Mouse (Mus musculus) R1 (cell line): ENCODE data around the gene Prom1.

Experiments used
- DNase-seq: peaks from one replicate; pipeline ENCODE4 v3.0.0-alpha.2; 2018; ENCODE audit warnings: low read depth, low spot score

Gene Prom1

GRCm38 (mm10) chr5:44081108-44081507 is 20.7 kb downstream of the Prom1 start:
- no peak for DNase-seq

DNA sequence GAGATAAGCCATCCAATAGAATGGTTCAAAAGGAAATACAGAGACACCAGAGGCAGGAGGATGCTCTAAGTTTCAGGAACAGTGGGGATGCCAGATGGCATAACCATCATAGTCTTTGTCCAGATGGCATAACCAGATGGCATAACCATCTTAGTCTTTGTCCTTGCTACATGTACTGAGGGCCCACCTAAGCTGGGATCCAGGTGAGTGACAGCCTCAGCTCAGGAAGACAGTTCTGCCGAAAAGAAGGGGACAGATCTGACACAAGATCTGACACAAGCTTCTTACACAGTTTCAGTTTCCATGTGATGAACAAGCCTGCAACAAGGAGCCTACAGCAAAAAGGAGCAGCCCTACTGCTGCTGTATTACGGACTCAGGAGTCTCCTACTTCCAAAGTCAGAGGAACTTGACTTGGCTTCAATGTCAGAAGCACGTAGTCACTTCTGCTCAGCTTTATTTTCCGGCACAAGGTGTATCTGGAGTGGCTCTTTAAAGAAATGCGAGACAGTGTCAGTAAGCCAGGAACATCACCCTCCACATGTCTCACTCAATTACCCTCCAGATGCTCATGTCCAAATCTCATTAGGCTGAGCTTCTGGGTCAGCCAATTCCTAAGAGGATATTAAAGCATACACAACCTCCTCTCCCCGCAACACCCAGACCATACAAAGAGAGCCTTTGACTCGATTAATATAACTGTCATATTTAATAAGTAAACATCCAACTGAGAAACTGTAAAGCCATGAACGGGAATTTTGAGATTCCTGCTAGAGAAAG is 21.4 kb downstream of the Prom1 start:
- no peak for DNase-seq

GRCm38 (mm10) chr5:44075432-44075831 is 26.4 kb downstream of the Prom1 start:
- DNase-seq: no peak

DNA sequence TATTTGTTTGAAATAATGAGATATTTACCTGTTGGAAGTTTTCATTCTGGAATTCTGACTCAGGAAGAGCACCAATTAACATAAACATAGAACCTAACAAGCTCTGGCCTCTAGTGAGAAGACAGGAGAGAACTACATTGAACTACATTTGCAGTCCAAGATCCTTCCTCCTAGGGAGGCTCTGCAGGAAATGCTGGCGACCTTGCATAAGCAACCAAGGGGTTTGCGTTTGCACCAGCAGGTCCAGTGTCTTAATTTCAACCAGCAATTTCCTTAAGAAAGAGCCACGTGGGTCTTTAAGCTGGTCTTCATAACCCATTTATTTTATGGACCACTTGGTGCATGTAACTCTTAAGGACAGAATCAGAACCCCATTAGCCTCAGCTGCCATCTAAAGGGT is 28.2 kb downstream of the Prom1 start:
- DNase-seq: no peak

DNA sequence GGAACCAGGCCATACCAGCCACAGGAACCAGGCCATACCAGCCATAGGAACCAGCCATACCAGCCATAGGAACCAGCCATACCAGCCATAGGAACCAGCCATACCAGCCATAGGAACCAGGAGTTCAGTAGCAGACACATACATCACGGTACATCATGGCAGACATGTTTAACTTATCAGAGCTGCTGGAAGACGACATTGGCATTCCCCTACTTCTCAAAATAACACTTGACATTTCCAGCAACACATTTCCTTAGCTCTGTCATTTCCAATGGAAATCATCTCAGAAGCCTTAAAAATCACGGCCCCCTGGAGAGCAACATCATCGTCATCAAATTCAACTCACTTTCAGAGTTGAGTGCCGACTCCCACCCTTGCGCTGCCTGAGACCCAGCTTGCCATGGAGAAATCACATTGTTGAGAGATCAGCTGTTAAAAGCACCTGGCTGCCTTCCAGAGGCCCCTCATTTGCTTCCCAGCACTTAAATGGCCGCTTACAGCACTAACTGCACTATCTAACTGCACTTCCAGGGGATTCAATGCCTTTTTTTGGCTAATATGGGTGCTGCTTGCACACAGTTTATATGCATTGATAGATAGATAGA is 31.2 kb downstream of the Prom1 start:
- no peak for DNase-seq

- no peak for DNase-seq
These were observed 43.6 kb downstream of the Prom1 start for GRCm38 (mm10) chr5:44058258-44058657.

- DNase-seq: no peak
These were observed 51.6 kb downstream of the Prom1 start for GRCm38 (mm10) chr5:44050213-44050612.

DNA sequence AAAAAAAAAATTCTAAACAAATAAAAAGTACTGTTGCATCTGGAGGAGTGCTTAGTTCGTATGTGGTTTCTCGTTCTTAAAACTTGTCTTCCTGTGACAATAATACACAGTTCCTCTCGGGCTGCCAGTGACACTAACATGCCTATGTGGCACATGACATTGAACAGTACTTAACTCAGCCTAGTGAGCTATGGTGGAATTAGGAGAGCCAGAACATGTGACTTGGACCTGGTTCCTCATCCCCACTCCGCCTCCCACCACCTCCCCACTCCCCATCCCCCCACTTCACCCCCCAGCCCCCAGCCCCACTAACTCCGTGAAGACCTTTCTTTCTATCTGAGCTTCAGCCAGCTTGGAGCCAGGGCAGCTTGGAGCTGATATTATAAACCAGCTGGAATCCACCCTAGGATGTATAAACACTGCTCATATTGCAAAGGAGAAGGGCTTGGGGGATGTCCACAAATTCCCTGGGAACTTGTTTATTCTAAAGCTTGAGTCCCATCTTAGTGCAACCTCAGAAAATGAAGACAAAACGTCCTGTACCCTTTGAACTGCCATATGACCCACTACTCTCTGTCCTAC is 52.3 kb downstream of the Prom1 start:
- no peak for DNase-seq

DNA sequence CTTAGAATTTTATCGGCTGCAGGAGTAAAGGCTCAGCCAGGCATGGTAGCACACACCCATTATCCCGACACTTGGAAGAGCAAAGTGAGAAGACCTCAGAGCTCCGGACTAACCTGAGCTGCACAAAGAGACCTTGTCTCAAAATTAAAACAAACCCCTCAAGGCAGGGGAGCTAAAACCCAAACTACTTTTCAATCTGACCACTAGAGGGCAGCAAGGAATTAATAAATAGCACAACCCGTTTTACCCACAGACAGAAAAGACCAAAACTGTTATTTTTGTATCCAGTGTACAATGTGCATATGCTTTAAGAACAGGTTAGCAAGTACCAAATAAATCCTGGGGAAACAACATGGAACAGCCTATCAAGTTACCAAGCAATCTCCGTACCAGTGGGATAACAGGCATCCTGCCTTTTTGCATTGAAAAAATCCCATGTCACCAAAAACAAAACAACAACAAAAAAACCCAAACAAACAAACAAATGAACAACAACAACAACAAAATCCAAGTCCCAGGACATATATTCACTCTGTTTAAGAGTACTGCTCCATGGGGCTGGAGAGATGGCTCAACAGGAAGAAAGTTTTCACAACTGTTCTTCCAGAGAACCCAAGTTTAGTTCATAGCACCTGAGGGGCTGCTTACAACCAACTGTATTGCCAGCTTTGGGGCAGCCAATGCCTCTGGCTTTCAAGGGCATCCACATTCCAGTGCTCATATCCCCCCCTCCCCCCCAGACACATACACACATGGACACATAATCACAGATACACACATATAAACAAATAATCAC is 53.1 kb downstream of the Prom1 start:
- DNase-seq: peak; percentile 66

- no peak for DNase-seq
These were observed 60.1 kb downstream of the Prom1 start for GRCm38 (mm10) chr5:44041725-44042124.

DNA sequence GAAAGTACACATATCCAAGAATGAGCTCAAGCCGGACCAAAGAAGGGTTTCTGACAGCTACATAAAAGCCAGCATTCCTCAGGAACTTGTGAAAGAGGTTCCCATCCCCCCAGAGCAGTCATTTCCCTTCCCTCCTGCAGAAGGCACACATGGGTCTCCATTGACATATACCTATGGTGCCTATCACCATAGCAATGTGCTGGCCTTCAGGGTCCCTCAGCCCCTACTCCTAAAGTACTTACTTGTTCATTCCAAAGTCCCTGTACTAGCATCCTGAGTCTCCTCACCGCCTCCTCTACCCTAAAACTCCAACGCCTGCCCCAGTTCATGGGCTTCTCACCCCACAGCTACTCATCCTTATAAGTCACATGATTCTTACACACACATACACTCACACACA is 60.8 kb downstream of the Prom1 start:
- no peak for DNase-seq

- no peak for DNase-seq
These were observed 103.4 kb downstream of the Prom1 start for GRCm38 (mm10) chr5:43998295-43998989.

DNA sequence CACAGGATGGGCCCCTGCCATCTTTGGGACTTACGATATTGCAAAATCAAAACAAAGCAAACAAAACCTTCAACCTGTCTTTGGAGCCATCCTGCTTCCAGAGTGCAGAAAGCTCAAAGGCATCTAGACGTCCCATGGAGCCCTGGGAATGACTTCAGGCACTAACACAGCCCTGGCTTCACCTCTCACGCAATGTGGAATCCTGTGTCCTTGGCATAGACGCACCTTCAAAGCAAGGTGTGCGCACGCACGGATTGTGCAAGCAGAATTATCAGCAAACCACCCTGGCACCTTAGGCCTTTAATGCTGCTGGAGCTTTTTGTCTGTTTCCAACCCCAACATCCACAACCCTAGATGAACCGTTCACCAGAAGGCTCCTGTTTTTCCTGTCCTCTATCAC is 104.2 kb downstream of the Prom1 start:
- DNase-seq: no peak

DNA sequence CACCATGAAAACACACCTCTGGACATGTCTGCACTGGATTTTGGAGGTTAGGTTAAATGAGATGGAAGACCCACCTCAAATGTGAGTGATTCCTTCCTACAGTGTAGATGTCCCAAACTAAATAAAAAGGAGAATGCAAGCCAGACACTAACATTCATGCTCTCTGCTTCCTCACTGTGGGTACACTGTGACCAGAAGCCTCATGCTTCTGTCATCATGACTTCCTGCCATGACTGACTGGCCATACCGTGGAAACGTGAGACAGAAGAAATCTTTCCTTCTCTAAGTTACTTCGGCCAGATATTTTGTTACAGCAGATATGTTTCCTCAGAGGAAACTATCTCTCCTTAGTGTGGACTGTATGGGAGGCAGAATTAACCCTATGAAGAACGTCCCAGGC is 105.7 kb downstream of the Prom1 start:
- no peak for DNase-seq

DNA sequence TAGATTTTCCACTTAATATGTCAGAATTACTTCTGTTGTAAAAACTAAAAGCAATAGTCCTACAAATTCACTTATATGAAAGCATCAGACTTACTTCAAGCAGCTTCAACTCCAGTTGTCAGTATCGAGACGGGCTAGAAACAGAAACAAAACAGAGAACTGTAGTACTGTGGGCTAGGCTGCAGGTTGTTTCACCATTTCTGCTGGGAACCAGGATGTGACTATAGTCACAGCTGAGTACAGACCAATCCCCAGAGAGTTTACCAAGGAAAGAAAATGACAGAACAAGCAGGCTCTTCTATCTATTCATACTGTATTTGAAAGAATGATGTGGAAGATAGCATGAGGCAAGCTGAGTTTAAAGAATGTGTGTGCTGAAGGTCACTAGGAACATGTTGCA is 106.9 kb downstream of the Prom1 start:
- DNase-seq: no peak

GRCm38 (mm10) chr5:43990316-43990715 is 111.5 kb downstream of the Prom1 start:
- DNase-seq: peak; percentile 60

DNA sequence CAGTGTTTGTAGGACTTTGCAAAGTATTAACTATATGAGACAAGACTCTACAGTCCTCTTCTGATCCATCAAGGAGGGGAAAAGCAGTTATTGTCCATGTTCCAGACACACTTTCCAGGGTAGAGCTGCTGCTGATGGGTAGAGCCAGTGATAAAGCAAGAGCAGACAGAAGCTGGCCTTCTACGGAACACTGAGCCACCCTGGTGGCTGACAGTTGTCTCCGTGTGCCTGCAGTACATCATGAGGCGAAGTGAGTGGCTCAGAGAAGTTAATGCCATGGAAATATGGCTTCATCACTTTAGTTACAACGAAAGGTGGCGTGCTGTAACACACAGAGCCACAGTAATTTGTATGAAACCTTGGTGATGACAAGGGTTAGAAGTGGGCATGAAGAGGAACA is 112.8 kb downstream of the Prom1 start:
- DNase-seq: peak; percentile 21

GRCm38 (mm10) chr5:43986212-43986611 is 115.6 kb downstream of the Prom1 start:
- DNase-seq: no peak

- DNase-seq: peak; percentile 100
These were observed 118.9 kb downstream of the Prom1 start for GRCm38 (mm10) chr5:43982896-43983295.

DNA sequence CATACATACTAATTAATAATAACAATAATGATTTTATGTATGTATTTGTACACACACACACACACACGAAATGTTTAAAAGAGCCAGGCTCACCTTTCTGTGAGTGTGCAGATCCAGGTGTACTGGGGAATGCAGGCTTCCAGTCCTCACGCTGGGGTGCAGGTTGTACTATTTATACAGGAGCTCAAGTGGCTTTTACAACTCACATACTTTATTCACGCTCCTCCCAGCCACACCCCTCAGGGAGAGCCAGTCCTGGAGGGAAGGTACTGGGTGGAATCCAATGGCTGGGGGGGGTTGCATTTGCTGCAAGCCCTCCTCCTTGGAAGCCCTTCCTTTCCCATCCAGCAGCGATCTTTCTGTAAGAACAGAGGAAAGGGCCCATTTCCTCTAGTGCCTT is 120.2 kb downstream of the Prom1 start, which contains the start of gene Fgfbp1:
Gene Fgfbp1, minus strand, starts transcription at position 160 of the 400 bp plus-strand sequence.
- peak; percentile 97 for DNase-seq

DNA sequence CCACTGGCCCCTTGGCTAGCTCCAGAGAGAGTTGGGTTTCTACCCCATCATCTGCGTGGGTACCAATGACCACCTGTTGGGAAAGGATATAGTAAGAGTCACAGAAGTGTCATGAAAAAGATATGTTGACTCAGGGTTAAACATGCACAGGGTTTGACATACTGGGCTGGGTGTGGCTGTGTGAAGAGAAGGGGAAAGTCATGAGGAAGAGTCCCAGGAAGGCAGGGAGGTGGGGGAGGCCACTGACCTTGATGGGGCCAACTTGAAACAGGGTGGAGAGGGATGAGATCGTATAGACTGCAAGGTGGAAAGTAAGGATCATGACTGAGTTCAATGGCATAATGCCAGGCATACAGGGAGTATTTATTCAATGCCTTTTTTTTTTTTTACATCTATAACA is 121.4 kb downstream of the Prom1 start:
- no peak for DNase-seq
